ENCODE assay signal across 24 mouse cellular contexts in the genomic region with DNA sequence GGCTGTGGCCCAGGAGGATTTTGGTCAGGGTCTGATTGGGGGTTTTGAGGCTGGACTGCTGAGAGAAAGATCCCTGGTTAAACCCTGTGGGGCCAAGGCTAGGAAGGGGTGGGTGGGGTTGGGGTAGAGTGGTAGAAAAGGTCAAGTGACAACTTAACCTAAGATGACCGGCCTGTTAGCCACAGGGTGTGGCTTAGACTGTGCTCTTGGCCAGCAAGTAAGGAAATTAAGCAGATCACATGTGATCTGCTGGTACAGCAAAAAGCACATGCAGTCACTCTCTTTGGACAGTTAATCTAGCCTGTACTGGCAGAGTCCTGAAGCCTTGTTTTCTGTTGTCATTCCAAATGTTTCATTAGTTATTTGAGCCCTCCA. TPM values are rescaled to one million over a fixed set of nuclear protein-coding genes. Genes with fewer than 3 reads are reported as not detected.
DNase-seq lines count a peak whose midpoint lies in the region; ATAC-seq and TF ChIP-seq lines count a peak whose summit lies in the region.
"Had no signal": no experiment of that assay in that cellular context is flagged by ENCODE, and none has a peak within 500 bp of the region (broad histone marks: within the 10 kb centered on the region; RNA-seq: fewer than 3 reads in every experiment).

No protein-coding gene starts in this region.

- no peak overlapping the region for H3K4me2 ChIP-seq in hindbrain, embryonic 12.5 days (replicated peaks)
- H3K4me2 ChIP-seq: forebrain, embryonic 15.5 days; heart, embryonic 11.5 days; hindbrain, embryonic 15.5 days; limb, embryonic 12.5 days; liver, embryonic 13.5 days; midbrain, embryonic 13.5 days; stomach, embryonic 15.5 days had no signal

- no peaks in the 10 kb centered on the region for H3K36me3 ChIP-seq in hindbrain, embryonic 12.5 days
- H3K36me3 ChIP-seq: forebrain, embryonic 15.5 days; hindbrain, embryonic 15.5 days; limb, embryonic 12.5 days; liver, embryonic 13.5 days; midbrain, embryonic 13.5 days; stomach, embryonic 15.5 days had no signal

- no peaks in the 10 kb centered on the region; the same call in 1 of the 2 replicates for H3K4me1 ChIP-seq in lung, adult 2 months (ENCODE audit: control insufficient read depth, insufficient read depth, low read length)
- no peaks in the 10 kb centered on the region for H3K4me1 ChIP-seq in hindbrain, embryonic 12.5 days
- H3K4me1 ChIP-seq: forebrain, embryonic 15.5 days; hindbrain, embryonic 15.5 days; limb, embryonic 12.5 days; liver, embryonic 13.5 days; midbrain, embryonic 13.5 days; stomach, embryonic 15.5 days had no signal

- no peaks in the 10 kb centered on the region for H3K27me3 ChIP-seq in hindbrain, embryonic 12.5 days
- H3K27me3 ChIP-seq: forebrain, embryonic 15.5 days; hindbrain, embryonic 15.5 days; limb, embryonic 12.5 days; liver, embryonic 13.5 days; midbrain, embryonic 13.5 days; stomach, embryonic 15.5 days had no signal

- WGBS in lung, adult 2 months = 32% methylated on average over 1 of the region's 1 CpGs
- WGBS in hindbrain, embryonic 12.5 days = 73% methylated on average over 1 of the region's 1 CpGs

- no peak overlapping the region for H3K9ac ChIP-seq in hindbrain, embryonic 12.5 days
- H3K9ac ChIP-seq: forebrain, embryonic 15.5 days; hindbrain, embryonic 15.5 days; limb, embryonic 12.5 days; liver, embryonic 13.5 days; midbrain, embryonic 13.5 days; stomach, embryonic 15.5 days had no signal

- TF ChIP-seq POLR2A in lung, adult 2 months (IDR thresholded peaks at IDR 0.05; ENCODE audit: borderline replicate concordance, extremely low read depth, low read depth, low read length) = no peak

- no peaks in the 10 kb centered on the region for H3K9me3 ChIP-seq in hindbrain, embryonic 12.5 days (replicated peaks)
- H3K9me3 ChIP-seq: forebrain, embryonic 15.5 days; hindbrain, embryonic 15.5 days; limb, embryonic 12.5 days; liver, embryonic 13.5 days; midbrain, embryonic 13.5 days; stomach, embryonic 15.5 days had no signal

- intact Hi-C loops in gastrocnemius, adult 2 months (cut with DNase I) = loop anchor here (10.0 kb wide), 1 partner anchor 203 kb away; no protein-coding TSS in a partner anchor
- intact Hi-C loops in gastrocnemius, postnatal 14 days (cut with DNase I; ENCODE audit: low total_unique reads) = no loop called here

- TF ChIP-seq CTCF in gastrocnemius, adult 2 months (IDR thresholded peaks at IDR 0.05) = no peak
- no peak for TF ChIP-seq CTCF in lung, adult 2 months (IDR thresholded peaks at IDR 0.05; ENCODE audit: insufficient read depth, low read length)

- peak overlapping the region; percentile 75 for H3K27ac ChIP-seq in gastrocnemius, adult 2 months
- no peak overlapping the region for H3K27ac ChIP-seq in hindbrain, embryonic 12.5 days
- H3K27ac ChIP-seq: forebrain, embryonic 15.5 days; hindbrain, embryonic 15.5 days; left cerebral cortex, adult 2 months; limb, embryonic 12.5 days; liver, embryonic 13.5 days; midbrain, embryonic 13.5 days; stomach, embryonic 15.5 days had no signal

- peak; percentile 42 for DNase-seq in gastrocnemius, adult 2 months
- no peak for DNase-seq in gastrocnemius, postnatal 4 days (ENCODE audit: low spot score in 2 of 2)
- DNase-seq in lung, postnatal 36 days = peak; percentile 44
- DNase-seq in lung, adult 2 months = no peak
- peak; percentile 9 for DNase-seq in gastrocnemius, postnatal 14 days
- no peak for DNase-seq in neural tube, embryonic 10.5 days (ENCODE audit: extremely low spot score, low spot score)
- DNase-seq in thymus, postnatal 10 days (ENCODE audit: low spot score in 2 of 2) = no peak
- DNase-seq: cerebellum, adult 11-12 months; cerebellum, postnatal 25 days; kidney, adult 11 months; kidney, postnatal 25 days; liver, embryonic 13.5 days; thymus, postnatal 14 days had no signal

- no peak overlapping the region for H3K4me3 ChIP-seq in gastrocnemius, adult 2 months
- H3K4me3 ChIP-seq in lung, adult 2 months (replicated peaks; ENCODE audit: extremely low read depth, low read depth, low read length) = no peak overlapping the region
- no peak overlapping the region for H3K4me3 ChIP-seq in hindbrain, embryonic 12.5 days
- H3K4me3 ChIP-seq: forebrain, embryonic 15.5 days; hindbrain, embryonic 15.5 days; left cerebral cortex, adult 2 months; limb, embryonic 12.5 days; liver, embryonic 13.5 days; midbrain, embryonic 13.5 days; stomach, embryonic 15.5 days had no signal

- no peak for ATAC-seq in hindbrain, embryonic 12.5 days (ENCODE audit: low FRiP score)
- ATAC-seq: forebrain, embryonic 15.5 days; midbrain, embryonic 13.5 days had no signal

RNA-seq across cellular contexts. Expression of gene Nqo2, which starts 12.4 kb away (rescaled TPM):
- total RNA-seq in gastrocnemius, adult 2 months (2021) = 10 to 100 TPM in 1 of 2 experiments, 1 to 10 TPM in 1; 10.0 to 18.4 TPM
- total RNA-seq in gastrocnemius, postnatal 4 days (2021) = 10 to 100 TPM; 13.7 to 16.0 TPM
- polyA plus RNA-seq in lung, adult 2 months (2012; rRNA removed) = 5.2 and 11.0 TPM in 2 replicates
- 10 to 100 TPM; 16.2 to 16.8 TPM for total RNA-seq in gastrocnemius, postnatal 14 days (2021)
- 15.9 and 16.0 TPM in 2 replicates for polyA plus RNA-seq in hindbrain, embryonic 12.5 days (2016; fragmentation: Nextera tagmentation; extraction: Ambion mirVana)

RNA-seq across cellular contexts. Expression of gene Serpinb6c, which starts 46.6 kb away (rescaled TPM):
- total RNA-seq in gastrocnemius, adult 2 months (2021) = under 1 TPM; 0.59 to 0.61 TPM
- total RNA-seq in gastrocnemius, postnatal 4 days (2021) = under 1 TPM; 0.26 to 0.42 TPM
- not detected in 2 replicates for polyA plus RNA-seq in lung, adult 2 months (2012; rRNA removed)
- total RNA-seq in gastrocnemius, postnatal 14 days (2021) = under 1 TPM; 0.21 to 0.22 TPM
- 0.32 and 0.35 TPM in 2 replicates for polyA plus RNA-seq in hindbrain, embryonic 12.5 days (2016; fragmentation: Nextera tagmentation; extraction: Ambion mirVana)
- total RNA-seq: heart, postnatal 25 days; MEL had no signal
- polyA plus RNA-seq: heart, embryonic 11.5 days; liver, embryonic 13.5 days; midbrain, embryonic 13.5 days; spleen, adult 2 months; stomach, embryonic 15.5 days had no signal

RNA-seq across cellular contexts. Expression of gene Ripk1, which starts 50.1 kb away (rescaled TPM):
- 1 to 10 TPM; 3.6 to 4.1 TPM for total RNA-seq in gastrocnemius, adult 2 months (2021)
- total RNA-seq in gastrocnemius, postnatal 4 days (2021) = 10 to 100 TPM; 15.0 to 17.2 TPM
- 10.8 and 15.8 TPM in 2 replicates for polyA plus RNA-seq in lung, adult 2 months (2012; rRNA removed)
- 1 to 10 TPM; 6.6 to 7.2 TPM for total RNA-seq in gastrocnemius, postnatal 14 days (2021)
- polyA plus RNA-seq in hindbrain, embryonic 12.5 days (2016; fragmentation: Nextera tagmentation; extraction: Ambion mirVana) = 11.3 and 12.9 TPM in 2 replicates

RNA-seq across cellular contexts. Expression of gene Serpinb6a, which starts 50.5 kb away (rescaled TPM):
- total RNA-seq in gastrocnemius, adult 2 months (2021) = 100 to 1,000 TPM in 1 of 2 experiments, 10 to 100 TPM in 1; 93.9 to 299 TPM
- total RNA-seq in gastrocnemius, postnatal 4 days (2021) = 10 to 100 TPM; 77.8 to 80.1 TPM
- 58.6 and 128 TPM in 2 replicates for polyA plus RNA-seq in lung, adult 2 months (2012; rRNA removed)
- total RNA-seq in gastrocnemius, postnatal 14 days (2021) = 10 to 100 TPM; 80.7 to 88.4 TPM
- polyA plus RNA-seq in hindbrain, embryonic 12.5 days (2016; fragmentation: Nextera tagmentation; extraction: Ambion mirVana) = 43.0 and 44.2 TPM in 2 replicates

Comparison
In these comparisons a context has a peak if more than half of its experiments do, and no peak if none do; other contexts are left out.
1. DNase-seq: peak in gastrocnemius, adult 2 months (single experiment), lung, postnatal 36 days (single experiment) and gastrocnemius, postnatal 14 days (single experiment); none in gastrocnemius, postnatal 4 days (0 of 2), lung, adult 2 months (single experiment), neural tube, embryonic 10.5 days (single experiment) and thymus, postnatal 10 days (0 of 2).